27 mouse cellular contexts compared by ENCODE assay signal in the genomic region with DNA sequence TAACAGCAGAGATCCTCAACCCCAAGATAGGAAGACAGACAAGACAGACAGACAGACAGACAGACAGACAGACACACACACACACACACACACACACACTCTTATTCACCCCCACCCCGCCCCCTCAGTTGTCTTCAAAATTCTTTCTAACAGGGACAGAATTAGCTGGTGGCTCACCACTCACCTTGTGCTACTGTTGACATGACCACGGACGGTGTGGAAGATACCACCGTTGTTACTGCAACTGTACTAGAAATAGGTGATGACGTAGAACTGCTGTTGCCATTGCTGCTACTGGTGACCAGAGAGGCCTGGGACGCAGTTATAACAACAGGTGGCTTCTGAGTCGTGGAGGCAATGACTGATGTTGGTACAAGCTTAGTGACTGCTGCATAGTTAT. TPM values are rescaled to one million over a fixed set of nuclear protein-coding genes. Genes with fewer than 3 reads are reported as not detected.
DNase-seq lines count a peak whose midpoint lies in the region; ATAC-seq and TF ChIP-seq lines count a peak whose summit lies in the region.
"Had no signal": no experiment of that assay in that cellular context is flagged by ENCODE, and none has a peak within 500 bp of the region (broad histone marks: within the 10 kb centered on the region; RNA-seq: fewer than 3 reads in every experiment).

No protein-coding gene starts in this region.

- no peaks in the 10 kb centered on the region for H3K27me3 ChIP-seq in heart, embryonic 12.5 days (replicated peaks)
- H3K27me3 ChIP-seq in myocyte (ENCODE audit: control insufficient read depth, insufficient read depth, insufficient read length) = no peaks in the 10 kb centered on the region
- H3K27me3 ChIP-seq: CH12.LX; embryonic facial prominence, embryonic 13.5 days; embryonic facial prominence, embryonic 15.5 days; forebrain, embryonic 12.5 days; Patski had no signal

- DNase-seq in heart, adult 11 months = peak; percentile 83
- DNase-seq in heart, postnatal 10 days = peak; percentile 8 to 14
- DNase-seq in heart, postnatal 36 days = no peak
- DNase-seq: adrenal gland, adult 8-10 months; adrenal gland, postnatal 14 days; adrenal gland, postnatal 36 days; B cell, adult 2 months; cerebellum, adult 18-20 months; cerebellum, adult 8-10 months; cerebellum, adult 9-11 months; cerebellum, postnatal 14 days; cerebellum, postnatal 36 days; embryo, embryonic 11 days had no signal

- WGBS in heart, embryonic 12.5 days = 61% methylated on average over 7 of the region's 7 CpGs

- TF ChIP-seq POLR2A in myocyte (IDR thresholded peaks at IDR 0.05; ENCODE audit: insufficient read length, low read depth) = no peak

- peaks cover 2% of the 10 kb centered on the region for H3K79me2 ChIP-seq in myocyte (ENCODE audit: control insufficient read depth, insufficient read depth)

- no peak for ATAC-seq in heart, embryonic 12.5 days (ENCODE audit: insufficient number of reproducible peaks, low FRiP score)
- ATAC-seq: activated CD4-positive, CD25-positive, alpha-beta regulatory T cell, adult 4 months; CD4-positive, CD25-positive, alpha-beta regulatory T cell, adult 4 months; forebrain, embryonic 14.5 days; forebrain, embryonic 16.5 days; Patski had no signal

- no peak overlapping the region for H3K27ac ChIP-seq in heart, embryonic 12.5 days (ENCODE audit: poor library complexity, severe bottlenecking)
- H3K27ac ChIP-seq: embryonic facial prominence, embryonic 13.5 days; embryonic facial prominence, embryonic 15.5 days; forebrain, embryonic 10.5 days; forebrain, embryonic 12.5 days had no signal

- no peak overlapping the region for H3ac ChIP-seq in myocyte (ENCODE audit: control insufficient read depth, insufficient read length)

- H3K4me2 ChIP-seq in heart, embryonic 12.5 days = no peak overlapping the region
- H3K4me2 ChIP-seq in myocyte (ENCODE audit: low read depth) = no peak overlapping the region
- H3K4me2 ChIP-seq: embryonic facial prominence, embryonic 13.5 days; embryonic facial prominence, embryonic 15.5 days; forebrain, embryonic 12.5 days had no signal

- H3K9ac ChIP-seq in heart, embryonic 12.5 days = no peak overlapping the region
- H3K9ac ChIP-seq: embryonic facial prominence, embryonic 13.5 days; embryonic facial prominence, embryonic 15.5 days; forebrain, embryonic 12.5 days had no signal

- no peaks in the 10 kb centered on the region for H3K9me3 ChIP-seq in heart, embryonic 12.5 days (replicated peaks)
- H3K9me3 ChIP-seq: embryonic facial prominence, embryonic 13.5 days; embryonic facial prominence, embryonic 15.5 days; forebrain, embryonic 10.5 days; forebrain, embryonic 12.5 days; G1E had no signal

- no peak overlapping the region for H3K4me3 ChIP-seq in heart, embryonic 12.5 days
- no peak overlapping the region for H3K4me3 ChIP-seq in myocyte
- H3K4me3 ChIP-seq: embryonic facial prominence, embryonic 13.5 days; embryonic facial prominence, embryonic 15.5 days; erythroblast, embryonic 14.5 days; forebrain, embryonic 10.5 days; forebrain, embryonic 12.5 days had no signal

- no peaks in the 10 kb centered on the region for H3K4me1 ChIP-seq in heart, embryonic 12.5 days (replicated peaks)
- H3K4me1 ChIP-seq: embryonic facial prominence, embryonic 13.5 days; embryonic facial prominence, embryonic 15.5 days; forebrain, embryonic 12.5 days had no signal

- intact Hi-C loops in heart, postnatal 10 days (cut with DNase I) = no loop called here
- intact Hi-C loops in heart, postnatal 36 days (cut with DNase I) = no loop called here

- peaks cover 38% of the 10 kb centered on the region for H3K36me3 ChIP-seq in heart, embryonic 12.5 days
- peaks cover 32% of the 10 kb centered on the region for H3K36me3 ChIP-seq in myocyte (ENCODE audit: control insufficient read depth, insufficient read depth)

TF ChIP-seq in myocyte, 11 proteins besides CTCF, POLR2A, EP300 and RAD21:
- no peak for TF ChIP-seq CEBPB (IDR thresholded peaks at IDR 0.05; ENCODE audit: insufficient read depth, poor library complexity, severe bottlenecking)
- TF ChIP-seq TCF3 (IDR thresholded peaks at IDR 0.05; ENCODE audit: insufficient read length, low read depth) = no peak
- TF ChIP-seq POLR2AphosphoS2 (IDR thresholded peaks at IDR 0.05; ENCODE audit: insufficient read length, low read depth) = no peak
- no peak for TF ChIP-seq SRF (IDR thresholded peaks at IDR 0.05; ENCODE audit: control insufficient read depth, insufficient read length, low read depth)
- peak in 2 of 3 experiments; percentile 1 to 42 for TF ChIP-seq MYOD1 (IDR thresholded peaks at IDR 0.05; ENCODE audit: control insufficient read depth in 1 of 3, insufficient read length in 2 of 3, low read depth in 2 of 3)

RNA-seq across cellular contexts. Expression of a gene that starts 26.6 kb away (rescaled TPM):
- polyA plus RNA-seq in heart, embryonic 12.5 days (2016; fragmentation: Nextera tagmentation; extraction: Ambion mirVana) = 28.2 and 34.1 TPM in 2 replicates
- 10 to 100 TPM; 28.4 to 36.3 TPM for total RNA-seq in heart, postnatal 10 days (2021)
- 10 to 100 TPM; 25.3 to 27.3 TPM for total RNA-seq in heart, postnatal 36 days (2021)
- 9.1 TPM for polyA plus RNA-seq in myocyte (2012; fragmentation: generic; extraction: Trizol)

Comparison
In these comparisons a context has a peak if more than half of its experiments do, and no peak if none do; other contexts are left out.
1. DNase-seq: peak in heart, adult 11 months (single experiment) and heart, postnatal 10 days (2 of 2); none in heart, postnatal 36 days (0 of 2).